Mouse (Mus musculus): ENCODE results near the gene Rap1a. TPM values are rescaled to one million over a fixed set of nuclear protein-coding genes. Genes with fewer than 3 reads are reported as not detected.

Rap1a gene
- total and polyA plus RNA-seq, 2 experiments from 2014 or later, result 36.4 to 70.5 TPM

DNA sequence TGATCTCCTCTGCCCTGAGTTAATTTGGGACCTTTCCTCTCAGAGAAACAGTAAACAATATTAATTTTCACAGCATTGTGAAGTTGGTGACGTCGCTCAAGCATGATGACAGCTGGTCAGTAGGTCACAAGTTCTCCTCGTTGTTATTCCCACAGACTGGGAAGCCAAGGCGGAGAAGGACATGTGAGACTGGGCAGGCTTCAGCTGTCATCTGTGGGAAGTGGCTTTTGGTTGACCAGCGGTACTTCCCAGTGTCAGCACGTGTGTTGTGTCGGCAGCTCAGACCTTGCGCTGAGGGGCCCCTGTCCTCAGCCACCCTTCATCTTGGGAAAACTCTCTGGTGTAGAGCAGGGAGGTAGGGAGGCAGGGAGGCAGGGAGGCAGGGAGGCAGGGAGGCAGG lies 15.0 kb upstream of the Rap1a start:
- Histone ChIP-seq H3K4me1 (ENCODE audit: insufficient read depth) (no peaks in the 10 kb centered on the region), H3K9me3 (ENCODE audit: low read length) (no peaks in the 10 kb centered on the region), H3K36me3 (ENCODE audit: insufficient read depth) (no peaks in the 10 kb centered on the region), H3K4me2 (ENCODE audit: low read depth) (no peak overlapping the region), H3K4me3 (ENCODE audit: low read depth, low read length) (no peak overlapping the region), H3K27ac (ENCODE audit: low read depth, low read length) (no peak overlapping the region), H3K27me3 (ENCODE audit: insufficient read depth, low read length) (no peaks in the 10 kb centered on the region; the same call in 1 of the 2 replicates), H3K9ac (no peak overlapping the region)
- DNase-seq, result no peak
- TF ChIP-seq CTCF (IDR thresholded peaks at IDR 0.05; ENCODE audit: low read depth), result no peak
- no peak for ATAC-seq
- WGBS, result 85% methylated on average over 8 of the region's 8 CpGs

DNA sequence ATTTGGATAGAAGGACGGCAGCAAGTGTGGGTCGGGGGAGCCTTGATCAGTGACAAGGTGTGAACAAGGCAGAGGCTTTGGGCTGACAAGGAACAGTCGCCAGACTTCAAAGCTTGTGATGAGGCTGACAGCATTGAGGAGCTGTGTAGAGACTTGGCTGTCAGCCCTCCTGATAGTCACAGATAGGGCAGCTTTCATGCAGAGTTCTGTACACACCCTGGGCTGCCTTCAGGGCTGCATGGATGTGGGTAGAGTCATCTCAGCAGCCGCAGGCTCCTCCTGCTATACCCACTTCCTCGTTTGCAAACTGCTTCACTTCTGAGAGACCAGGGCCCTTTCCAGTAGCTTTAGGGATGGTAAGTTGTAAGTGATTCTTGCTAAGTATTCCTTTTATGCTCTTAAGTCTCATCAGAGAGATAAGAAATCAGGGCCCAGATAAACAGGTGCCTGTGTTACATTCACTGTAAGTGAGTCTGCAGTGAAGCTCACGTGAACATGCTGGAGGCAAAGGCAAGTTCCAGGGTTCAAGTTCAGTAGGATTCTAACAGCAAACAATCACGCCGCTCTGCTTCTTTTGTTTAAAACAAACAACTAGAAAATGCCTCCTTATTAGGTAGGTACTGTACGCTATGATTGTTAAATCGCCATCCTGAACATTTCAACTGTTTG lies 14.2 kb upstream of the Rap1a start:
- WGBS, result 75% methylated on average over 10 of the region's 10 CpGs
- Histone ChIP-seq H3K4me1 (ENCODE audit: insufficient read depth) (no peaks in the 10 kb centered on the region), H3K27me3 (ENCODE audit: insufficient read depth, low read length) (no peaks in the 10 kb centered on the region; the same call in 1 of the 2 replicates), H3K27ac (ENCODE audit: low read depth, low read length) (no peak overlapping the region), H3K9me3 (ENCODE audit: low read length) (no peaks in the 10 kb centered on the region), H3K4me3 (ENCODE audit: low read depth, low read length) (no peak overlapping the region), H3K9ac (no peak overlapping the region), H3K36me3 (ENCODE audit: insufficient read depth) (no peaks in the 10 kb centered on the region), H3K4me2 (ENCODE audit: low read depth) (no peak overlapping the region)
- ATAC-seq, result peak; percentile 80
- peak; percentile 9 for DNase-seq
- TF ChIP-seq CTCF (IDR thresholded peaks at IDR 0.05; ENCODE audit: low read depth), result no peak

DNA sequence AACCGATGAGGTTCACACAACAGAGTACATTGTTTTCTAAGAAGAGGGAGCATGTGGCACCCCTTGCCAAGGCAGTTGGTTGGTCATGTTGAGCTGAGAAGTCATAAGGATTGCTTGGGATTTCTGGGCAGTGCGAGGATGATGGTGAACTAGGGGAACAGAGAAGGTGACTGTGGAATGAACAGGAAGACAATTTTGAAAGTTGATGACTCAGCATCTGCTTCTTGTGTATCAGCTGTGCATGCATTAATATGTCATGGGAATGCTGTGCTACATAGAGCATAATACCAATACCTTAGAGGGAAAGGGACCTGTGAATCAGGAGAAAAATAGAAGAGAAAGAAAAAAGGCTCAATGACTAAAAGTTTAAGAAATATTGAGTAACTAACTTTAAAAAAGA lies 10.0 kb upstream of the Rap1a start:
- DNase-seq (no peak), ATAC-seq (no peak)
- no peak overlapping the region for H3K4me3 ChIP-seq (ENCODE audit: low read depth, low read length)
- H3K9ac ChIP-seq, result no peak overlapping the region
- no peak for TF ChIP-seq CTCF (IDR thresholded peaks at IDR 0.05; ENCODE audit: low read depth)
- WGBS, result 93% methylated on average over 2 of the region's 2 CpGs
- no peaks in the 10 kb centered on the region for H3K9me3 ChIP-seq (ENCODE audit: low read length)
- H3K4me2 ChIP-seq (ENCODE audit: low read depth), result no peak overlapping the region
- H3K27ac ChIP-seq (ENCODE audit: low read depth, low read length), result no peak overlapping the region
- no peaks in the 10 kb centered on the region for H3K36me3 ChIP-seq (ENCODE audit: insufficient read depth)
- H3K27me3 ChIP-seq (ENCODE audit: insufficient read depth, low read length), result no peaks in the 10 kb centered on the region
- H3K4me1 ChIP-seq (ENCODE audit: insufficient read depth), result no peaks in the 10 kb centered on the region

DNA sequence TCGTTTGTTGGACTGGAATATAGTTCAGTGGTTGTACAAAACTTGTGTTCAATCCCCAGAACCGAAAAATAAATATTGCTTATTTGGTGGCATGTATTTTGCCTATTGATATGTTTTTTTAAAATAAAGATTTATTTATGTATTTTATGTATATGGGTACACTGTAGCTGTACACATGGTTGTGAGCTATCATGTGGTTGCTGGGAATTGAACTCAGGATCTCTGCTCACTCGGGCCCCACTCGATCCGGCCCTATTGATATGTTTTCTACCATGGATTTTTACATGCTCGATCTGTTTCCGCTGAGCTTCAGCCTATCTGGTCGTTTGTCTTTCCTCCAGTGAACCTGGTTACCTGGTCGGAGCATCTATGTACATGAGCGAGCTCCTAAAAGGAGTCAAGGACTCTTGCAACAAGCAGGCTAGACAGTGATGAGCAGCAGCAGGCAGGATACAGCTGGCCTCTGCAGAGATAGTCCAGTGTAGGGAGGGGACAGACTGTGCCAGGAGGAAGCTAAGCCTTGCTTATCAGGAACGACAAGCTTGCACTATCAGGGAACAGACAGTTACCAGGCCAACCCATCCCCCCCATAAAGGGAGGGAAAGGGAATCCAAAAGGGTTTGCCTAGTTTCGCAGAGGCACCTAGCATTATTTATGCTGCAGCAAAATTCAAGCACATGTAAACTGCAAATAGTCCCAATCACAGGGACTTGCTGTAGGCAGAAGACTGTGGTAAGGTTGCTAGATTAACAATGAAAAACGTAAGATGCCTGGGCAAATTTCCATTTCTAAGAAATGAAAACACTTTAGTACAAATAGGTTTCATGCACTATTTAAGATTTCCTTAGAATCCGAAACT lies 7.3 kb upstream of the Rap1a start:
- Histone ChIP-seq H3K36me3 (ENCODE audit: insufficient read depth) (no peaks in the 10 kb centered on the region), H3K4me1 (ENCODE audit: insufficient read depth) (no peaks in the 10 kb centered on the region), H3K4me2 (ENCODE audit: low read depth) (no peak overlapping the region), H3K27ac (ENCODE audit: low read depth, low read length) (no peak overlapping the region), H3K9ac (no peak overlapping the region), H3K27me3 (ENCODE audit: insufficient read depth, low read length) (no peaks in the 10 kb centered on the region), H3K4me3 (ENCODE audit: low read depth, low read length) (no peak overlapping the region), H3K9me3 (ENCODE audit: low read length) (no peaks in the 10 kb centered on the region)
- no peak for TF ChIP-seq CTCF (IDR thresholded peaks at IDR 0.05; ENCODE audit: low read depth)
- 79% methylated on average over 14 of the region's 14 CpGs for WGBS
- DNase-seq, result no peak
- no peak for ATAC-seq

DNA sequence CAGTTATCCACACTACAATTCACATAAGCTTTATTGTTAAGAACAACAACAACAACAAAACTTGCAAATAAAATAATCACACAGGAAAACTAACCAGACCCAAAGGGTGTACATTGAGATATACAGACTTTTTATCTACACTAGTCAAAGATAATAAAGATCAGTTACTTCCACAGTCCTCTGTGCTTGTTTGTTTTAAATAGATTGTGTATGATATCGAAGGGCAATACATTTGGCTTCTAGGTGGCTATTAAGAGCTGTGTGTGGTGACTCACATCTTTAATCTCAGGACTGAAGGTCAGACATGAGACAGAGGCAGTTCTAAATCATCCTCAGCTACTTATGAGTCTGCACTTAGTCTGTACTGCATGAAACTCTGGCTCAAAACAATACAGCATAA lies 6.5 kb upstream of the Rap1a start:
- Histone ChIP-seq H3K27ac (ENCODE audit: low read depth, low read length) (no peak overlapping the region), H3K9ac (no peak overlapping the region), H3K9me3 (ENCODE audit: low read length) (no peaks in the 10 kb centered on the region), H3K4me2 (ENCODE audit: low read depth) (no peak overlapping the region), H3K4me1 (ENCODE audit: insufficient read depth) (no peaks in the 10 kb centered on the region), H3K27me3 (ENCODE audit: insufficient read depth, low read length) (no peaks in the 10 kb centered on the region), H3K36me3 (ENCODE audit: insufficient read depth) (no peaks in the 10 kb centered on the region), H3K4me3 (ENCODE audit: low read depth, low read length) (no peak overlapping the region)
- no peak for ATAC-seq
- 82% methylated on average over 1 of the region's 1 CpGs for WGBS
- DNase-seq, result no peak
- TF ChIP-seq CTCF (IDR thresholded peaks at IDR 0.05; ENCODE audit: low read depth), result no peak

DNA sequence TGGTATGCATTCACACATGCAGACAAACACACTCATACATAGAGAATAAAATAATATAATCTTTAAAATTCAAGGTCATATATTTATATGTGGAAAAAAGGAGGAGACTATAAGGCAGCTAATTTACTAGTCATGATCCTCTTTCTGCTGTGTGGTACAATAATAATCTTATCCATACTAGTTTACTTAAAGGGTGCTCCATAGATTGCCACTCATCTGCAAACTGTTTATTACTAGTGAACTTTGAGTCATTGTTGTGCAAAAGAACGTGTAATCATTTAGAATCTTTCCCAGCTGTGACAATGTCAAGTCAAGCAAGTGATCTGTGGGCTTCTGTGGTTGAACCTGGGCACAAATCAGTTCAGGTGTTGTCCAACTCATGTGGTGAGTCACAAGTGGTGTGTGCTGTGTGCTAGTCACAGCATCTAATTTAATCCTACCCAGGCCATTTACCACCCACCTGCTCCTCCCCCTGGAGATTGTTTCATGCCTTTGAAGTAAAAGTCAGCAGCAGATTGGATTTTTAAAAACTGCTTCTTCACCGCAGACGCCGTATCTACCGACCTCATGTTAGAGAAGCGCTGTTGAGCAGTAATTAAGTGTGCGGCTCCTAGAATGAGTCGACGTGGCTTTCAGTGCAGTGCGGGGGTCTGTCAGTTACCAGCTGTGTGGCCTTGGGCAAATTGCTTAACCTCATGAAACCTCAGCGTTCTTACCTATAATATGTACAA lies 5.5 kb upstream of the Rap1a start:
- no peaks in the 10 kb centered on the region for H3K36me3 ChIP-seq (ENCODE audit: insufficient read depth)
- no peaks in the 10 kb centered on the region for H3K27me3 ChIP-seq (ENCODE audit: insufficient read depth, low read length)
- ATAC-seq (no peak), DNase-seq (no peak)
- no peak overlapping the region for H3K9ac ChIP-seq
- H3K4me3 ChIP-seq (ENCODE audit: low read depth, low read length), result no peak overlapping the region
- no peaks in the 10 kb centered on the region for H3K9me3 ChIP-seq (ENCODE audit: low read length)
- no peak for TF ChIP-seq CTCF (IDR thresholded peaks at IDR 0.05; ENCODE audit: low read depth)
- 64% methylated on average over 11 of the region's 11 CpGs for WGBS
- H3K4me1 ChIP-seq (ENCODE audit: insufficient read depth), result peaks cover 2% of the 10 kb centered on the region
- H3K4me2 ChIP-seq (ENCODE audit: low read depth), result no peak overlapping the region
- H3K27ac ChIP-seq (ENCODE audit: low read depth, low read length), result no peak overlapping the region

- ATAC-seq (no peak), DNase-seq (no peak)
- Histone ChIP-seq H3K36me3 (ENCODE audit: insufficient read depth) (no peaks in the 10 kb centered on the region), H3K27me3 (ENCODE audit: insufficient read depth, low read length) (no peaks in the 10 kb centered on the region), H3K9me3 (ENCODE audit: low read length) (no peaks in the 10 kb centered on the region), H3K4me3 (ENCODE audit: low read depth, low read length) (no peak overlapping the region), H3K4me1 (ENCODE audit: insufficient read depth) (peaks cover 23% of the 10 kb centered on the region), H3K9ac (no peak overlapping the region), H3K27ac (ENCODE audit: low read depth, low read length) (no peak overlapping the region), H3K4me2 (ENCODE audit: low read depth) (no peak overlapping the region)
- no peak for TF ChIP-seq CTCF (IDR thresholded peaks at IDR 0.05; ENCODE audit: low read depth)
- WGBS, result 88% methylated on average over 11 of the region's 11 CpGs
Observed at GRCm38 (mm10) chr3:105803600-105803999, 2.5 kb upstream of the Rap1a start.
